Mouse (Mus musculus) embryo, embryonic 11 days (tissue): ENCODE results near the gene Peak1.
"Not testable (repeated sequence)": the region's sequence is repeated elsewhere in the genome, so short reads cannot be mapped to it uniquely, and the experiment has no call there.

Source experiments
- DNase-seq: peaks from one replicate; pipeline ENCODE4 v3.0.0-alpha.2; 2015

Peak1 gene

DNA sequence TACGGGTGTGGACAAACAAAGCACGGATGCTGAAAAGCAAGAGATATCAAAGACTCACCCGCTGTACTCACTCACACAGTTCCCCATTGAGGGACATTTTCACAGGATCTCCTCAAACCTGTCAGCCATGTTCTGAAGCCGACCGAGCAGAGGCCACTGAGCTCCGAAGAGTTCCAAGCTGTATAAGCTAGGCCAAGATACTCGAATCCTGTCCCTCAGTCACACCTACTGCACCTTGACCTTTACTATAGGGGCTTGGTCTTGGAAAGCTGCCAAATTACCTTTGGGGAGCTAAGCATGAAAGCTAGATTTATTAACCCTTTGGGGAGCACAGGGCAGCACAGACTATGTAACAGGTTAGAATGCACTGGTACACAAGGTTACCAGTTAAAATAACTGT is 174.0 kb downstream of the Peak1 start:
- DNase-seq, result no peak

DNA sequence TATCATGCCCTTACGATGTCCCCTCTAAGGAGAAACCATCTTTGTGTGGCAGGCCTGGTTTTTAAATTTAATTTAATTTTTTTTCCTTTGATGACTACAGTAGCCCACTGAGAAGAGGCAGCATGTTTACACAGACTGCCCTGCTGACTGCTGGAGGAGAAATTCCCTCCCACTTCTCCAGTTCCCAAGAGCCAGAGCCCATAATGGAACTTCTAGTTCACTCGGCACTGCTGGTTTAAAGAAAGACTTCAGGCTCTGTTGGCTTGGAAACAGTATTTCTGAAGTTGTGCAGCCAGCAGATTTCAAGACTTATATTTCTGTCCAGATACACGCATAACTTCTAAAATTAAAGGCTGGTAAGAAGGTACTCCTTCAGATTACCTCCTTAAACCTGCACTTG is 175.2 kb downstream of the Peak1 start:
- no peak for DNase-seq

DNA sequence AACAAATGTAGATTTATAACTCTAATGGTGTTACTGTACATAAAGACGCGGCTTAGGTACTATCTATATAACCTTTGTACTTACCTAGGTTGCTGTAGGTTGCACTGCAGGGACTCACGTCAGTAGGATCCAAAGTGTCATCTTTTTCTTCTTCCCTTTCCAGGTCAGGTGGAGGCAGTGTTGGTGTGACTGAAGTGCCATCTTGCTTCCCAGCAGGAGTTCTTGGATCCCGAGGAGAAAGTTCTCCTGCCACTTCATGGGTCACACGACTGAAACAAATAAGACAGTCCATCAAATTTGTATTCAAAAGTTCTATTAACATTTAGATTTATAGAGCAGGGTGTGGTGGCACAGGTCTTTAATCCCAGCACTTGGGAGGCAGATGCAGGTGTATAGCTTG is 176.8 kb downstream of the Peak1 start:
- DNase-seq, result no peak

DNA sequence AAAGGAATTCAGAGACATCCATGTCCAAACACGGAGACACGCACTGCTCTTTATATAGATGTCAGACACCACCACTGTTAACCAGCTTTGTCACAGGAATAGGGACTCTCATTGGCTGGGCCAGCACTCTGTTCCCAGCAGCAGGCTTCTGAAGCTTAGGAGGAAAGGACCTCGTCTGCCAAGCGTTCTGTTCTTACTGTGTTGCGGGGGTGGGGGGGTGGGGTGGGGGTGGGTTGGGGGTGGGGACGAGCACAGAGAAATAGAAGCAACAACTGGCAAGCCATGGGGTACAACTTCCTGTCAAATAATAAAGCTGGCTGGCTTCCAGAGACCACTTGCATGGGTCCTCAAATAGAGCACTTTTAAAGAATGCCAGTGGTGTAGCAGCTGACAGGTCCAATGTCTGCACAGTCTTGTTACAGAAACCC is 182.0 kb downstream of the Peak1 start:
- DNase-seq, result no peak

DNA sequence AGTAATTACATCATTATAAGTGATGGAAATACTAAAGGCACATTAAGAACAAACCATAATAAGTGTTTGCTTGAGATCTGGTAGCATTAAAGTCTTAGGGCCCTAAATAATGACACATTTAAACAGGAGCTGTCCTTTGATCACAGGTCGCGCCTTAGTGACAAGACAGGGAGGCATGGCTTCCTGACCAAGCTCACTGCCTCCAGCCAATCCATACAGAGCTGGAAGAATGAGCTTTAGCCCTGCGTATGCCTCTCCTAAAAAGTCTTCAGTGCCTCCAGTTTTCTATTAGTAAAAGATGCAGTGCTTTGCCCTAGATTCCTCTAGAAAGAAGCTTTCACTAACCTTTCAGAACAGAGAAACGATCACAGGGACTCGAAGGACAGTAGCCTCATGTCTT is 182.6 kb downstream of the Peak1 start:
- no peak for DNase-seq

DNA sequence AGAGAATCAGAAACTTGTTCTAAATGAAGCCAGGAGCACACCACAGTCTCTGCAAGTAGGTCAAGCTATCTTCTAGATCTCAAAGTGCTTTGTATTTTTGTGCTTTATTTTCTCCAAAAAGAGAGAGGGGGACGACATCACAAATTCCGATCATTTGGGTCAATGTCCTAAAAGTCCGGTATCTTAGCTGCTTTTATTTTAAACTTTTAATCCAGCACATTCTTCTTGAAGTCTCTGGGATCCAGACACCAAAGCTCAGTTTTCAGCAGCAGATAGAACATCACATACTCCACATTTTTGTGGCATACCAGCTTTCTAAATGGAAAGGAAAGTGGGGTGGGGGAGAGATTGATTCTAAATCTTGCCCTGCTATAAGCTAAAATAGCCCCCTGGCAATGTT is 183.3 kb downstream of the Peak1 start:
- DNase-seq, result no peak

DNA sequence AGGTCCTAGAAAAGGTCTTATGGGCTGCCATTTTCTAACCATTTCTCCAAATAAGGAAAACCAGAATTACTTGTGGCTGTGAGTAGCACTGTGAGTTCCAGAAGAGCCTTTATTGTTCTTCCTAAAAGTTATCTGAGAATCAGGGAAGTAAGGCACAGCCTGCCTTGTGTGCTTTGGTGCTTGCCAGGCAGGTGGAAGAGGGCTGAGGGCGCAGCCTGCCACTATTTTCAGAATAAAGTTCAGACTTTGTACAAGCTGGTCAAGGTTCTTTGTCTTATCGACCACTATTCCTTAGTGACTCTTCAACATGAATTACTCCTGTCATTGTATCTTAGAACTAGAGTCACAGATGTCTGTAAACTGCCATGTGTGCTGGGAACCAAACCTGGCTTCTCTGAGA is 184.6 kb downstream of the Peak1 start:
- no peak for DNase-seq

DNA sequence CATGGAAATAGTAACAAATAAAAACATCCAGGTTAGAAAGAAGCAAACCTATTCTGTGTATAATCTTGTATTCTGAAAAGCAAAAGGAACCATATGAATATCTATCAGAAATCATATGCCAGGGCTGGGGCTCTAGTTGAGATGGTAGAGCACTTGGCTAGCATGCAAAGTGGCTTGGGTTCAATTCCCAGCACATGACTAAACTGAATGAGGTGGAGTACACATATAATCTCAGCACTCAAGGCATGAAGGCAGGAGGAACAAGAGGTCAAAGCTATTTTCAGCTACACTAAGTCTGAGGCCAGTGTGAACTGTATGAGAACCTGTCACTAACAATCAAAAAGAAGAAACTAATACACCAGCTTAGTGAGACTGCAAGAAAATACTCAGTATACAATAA is 187.0 kb downstream of the Peak1 start:
- DNase-seq, result no peak

DNA sequence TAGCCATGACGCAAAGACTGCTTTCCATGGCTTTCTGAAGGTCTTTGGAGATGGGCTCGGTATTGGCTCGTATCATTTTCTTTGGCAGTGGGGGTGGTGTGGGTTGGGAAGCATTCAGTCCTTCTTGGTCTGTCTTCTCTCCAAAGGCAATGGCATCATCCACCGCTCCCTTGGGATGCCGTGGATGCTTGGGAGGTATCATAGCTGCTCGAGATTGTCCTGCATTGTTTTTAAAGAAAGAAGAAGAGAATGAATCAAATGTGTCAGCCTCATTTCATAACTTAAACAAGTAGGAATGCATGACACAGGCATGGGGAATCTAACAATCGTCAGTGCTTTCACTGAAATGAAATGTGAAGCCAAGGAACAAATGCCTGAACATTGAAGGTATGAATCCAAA is 190.2 kb downstream of the Peak1 start:
- no peak for DNase-seq

DNA sequence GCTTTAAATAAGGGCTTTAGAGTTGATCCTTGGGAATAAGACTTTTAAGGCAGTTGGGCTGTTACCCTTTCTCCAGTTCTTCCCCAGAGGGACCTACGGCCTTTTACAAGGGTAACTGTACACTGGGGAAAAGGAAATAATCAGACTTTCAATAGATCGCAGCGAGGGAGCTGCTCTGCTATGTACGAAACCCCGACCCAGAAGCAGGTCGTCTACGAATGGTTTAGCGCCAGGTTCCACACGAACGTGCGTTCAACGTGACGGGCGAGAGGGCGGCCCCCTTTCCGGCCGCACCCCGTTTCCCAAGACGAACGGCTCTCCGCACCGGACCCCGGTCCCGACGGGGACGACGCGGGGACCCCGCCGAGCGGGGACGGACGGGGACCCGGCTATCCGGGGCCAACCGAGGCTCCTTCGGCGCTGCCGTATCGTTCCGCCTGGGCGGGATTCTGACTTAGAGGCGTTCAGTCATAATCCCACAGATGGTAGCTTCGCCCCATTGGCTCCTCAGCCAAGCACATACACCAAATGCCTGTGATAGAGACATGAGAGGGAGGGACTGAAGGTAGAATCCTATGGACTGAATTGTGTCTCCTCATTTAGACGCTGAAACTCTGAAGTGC is 194.3 kb downstream of the Peak1 start:
- DNase-seq, result not testable (repeated sequence)

DNA sequence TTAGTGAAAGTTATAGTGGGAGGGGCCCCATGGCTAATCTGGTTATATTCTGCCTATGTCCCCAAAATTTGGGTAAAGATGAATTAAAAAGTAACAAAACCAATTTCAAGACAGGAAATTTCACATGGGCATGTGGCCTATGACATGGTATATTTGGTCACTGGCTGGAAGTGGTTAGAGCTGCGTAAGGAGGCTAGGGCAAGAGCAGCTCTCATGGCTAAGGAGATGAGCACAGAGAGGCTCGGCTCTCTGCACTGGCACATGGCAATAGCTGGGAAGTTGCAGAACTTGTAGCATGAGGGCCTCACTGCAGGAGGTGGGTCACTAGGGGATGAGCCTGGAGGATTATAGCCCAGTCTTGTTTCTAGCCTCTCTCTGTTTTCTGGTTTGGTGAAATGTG is 199.0 kb downstream of the Peak1 start:
- DNase-seq, result no peak

DNA sequence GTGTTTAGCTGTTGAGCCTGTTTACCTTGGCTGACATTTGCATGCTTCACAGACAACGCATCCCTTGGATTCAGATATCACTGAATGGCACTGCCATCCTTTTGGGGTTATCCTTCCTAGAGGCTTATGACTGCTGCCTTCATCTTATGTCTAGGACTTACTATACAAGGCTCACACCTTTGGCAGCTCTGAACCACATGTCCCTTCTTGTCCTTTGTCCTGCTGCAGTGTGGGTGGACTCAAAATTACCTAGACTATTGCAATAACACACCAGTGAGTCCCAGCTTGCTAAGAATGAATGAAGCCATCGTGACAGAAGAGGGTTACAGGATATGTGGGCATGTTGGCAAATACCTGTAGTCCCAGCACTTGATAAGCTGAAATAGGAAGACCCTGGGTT is 199.8 kb downstream of the Peak1 start:
- DNase-seq, result no peak

DNA sequence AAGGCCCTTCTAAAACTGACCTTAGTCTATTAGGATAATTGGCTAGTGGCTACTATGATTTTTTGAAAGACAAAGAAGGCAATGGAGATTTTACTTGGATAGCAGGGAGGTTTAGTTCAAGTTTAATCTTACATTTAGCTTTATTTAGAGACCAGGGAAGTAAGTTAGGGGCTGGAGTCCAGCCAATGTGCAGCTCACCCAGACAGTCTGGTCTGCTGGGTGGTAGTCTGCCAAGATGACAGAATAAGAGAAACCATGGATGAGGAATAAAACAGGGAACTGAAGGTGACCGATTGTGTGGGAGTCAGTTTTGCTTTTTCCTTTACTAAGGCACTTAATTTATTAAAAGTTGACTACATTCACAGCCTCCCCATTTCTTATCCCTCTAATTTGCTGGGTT is 200.5 kb downstream of the Peak1 start:
- no peak for DNase-seq

DNA sequence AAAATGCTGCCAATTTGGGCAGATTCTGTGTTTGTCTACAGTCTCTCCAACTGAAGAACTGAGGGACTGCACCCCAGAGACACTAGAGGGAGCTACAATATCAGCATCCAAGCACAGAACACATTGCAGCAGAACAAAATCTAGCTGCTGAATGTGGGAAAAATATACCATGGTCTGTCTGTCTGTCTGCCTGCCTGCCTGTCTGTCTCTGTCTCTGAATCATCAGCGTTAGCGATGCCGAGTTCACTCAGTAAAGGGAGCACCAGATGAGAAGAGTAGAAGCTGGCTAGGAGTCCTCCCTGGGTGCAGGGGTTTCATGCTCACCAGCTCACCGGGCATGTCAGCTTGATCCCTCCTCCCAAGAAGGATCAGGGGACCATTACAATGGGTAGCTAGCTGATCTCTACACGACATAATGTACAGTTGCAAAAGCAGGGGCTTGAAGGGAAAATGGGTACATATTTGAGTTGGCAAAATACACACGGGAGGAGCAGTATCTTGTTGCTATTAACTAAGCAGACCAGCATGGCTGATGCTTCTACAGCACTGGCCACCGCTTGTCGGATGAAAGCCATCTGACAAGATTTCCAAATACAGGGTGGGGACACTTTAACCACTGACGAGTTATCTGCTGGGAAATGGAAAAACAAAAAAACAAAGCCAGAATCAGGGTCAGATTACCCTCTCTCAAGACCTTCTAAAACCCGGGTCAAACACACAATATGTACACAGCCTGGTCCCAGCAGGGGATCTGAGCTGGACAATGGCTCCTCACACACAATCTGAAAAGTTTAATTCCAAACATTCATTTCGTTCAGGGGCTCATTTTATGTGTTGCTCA is 204.2 kb downstream of the Peak1 start:
- DNase-seq, result peak; percentile 74

DNA sequence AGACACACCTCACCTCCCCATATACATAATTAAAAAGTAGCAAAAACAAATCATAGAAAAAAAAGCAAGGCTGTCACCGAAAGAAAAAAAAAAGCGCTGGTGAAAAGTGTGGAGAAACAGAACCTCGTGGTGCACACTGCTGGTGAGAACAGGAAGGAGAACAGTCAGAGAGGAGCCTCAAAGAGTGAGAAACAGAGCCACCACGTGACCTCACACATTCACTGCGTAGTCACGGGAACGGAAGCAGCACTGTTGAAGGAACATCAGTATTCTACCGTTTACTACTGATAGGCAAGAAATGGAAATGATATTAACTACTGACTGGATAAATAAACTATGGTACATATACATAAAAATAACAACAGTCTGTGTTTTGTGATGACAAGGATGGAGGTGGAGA is 209.1 kb downstream of the Peak1 start:
- DNase-seq, result no peak

DNA sequence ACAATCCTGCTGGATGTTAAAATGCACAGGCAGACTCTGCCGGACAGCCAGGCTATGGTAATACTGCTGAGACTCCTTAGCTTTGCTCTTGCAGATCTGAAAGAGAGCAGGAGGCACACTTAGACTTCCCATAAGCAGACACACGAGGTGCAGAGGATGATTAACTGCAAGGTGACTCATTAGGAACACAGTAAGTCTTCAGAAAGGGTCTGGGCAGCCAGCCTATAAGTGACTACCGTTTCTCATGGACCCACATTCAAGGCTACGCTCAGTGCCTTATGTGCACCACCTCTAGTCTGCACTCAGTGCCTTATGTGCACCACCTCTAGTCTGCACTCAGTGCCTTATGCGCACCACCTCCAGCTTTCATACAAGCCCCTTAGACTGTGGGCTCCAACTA is 210.4 kb downstream of the Peak1 start:
- no peak for DNase-seq

DNA sequence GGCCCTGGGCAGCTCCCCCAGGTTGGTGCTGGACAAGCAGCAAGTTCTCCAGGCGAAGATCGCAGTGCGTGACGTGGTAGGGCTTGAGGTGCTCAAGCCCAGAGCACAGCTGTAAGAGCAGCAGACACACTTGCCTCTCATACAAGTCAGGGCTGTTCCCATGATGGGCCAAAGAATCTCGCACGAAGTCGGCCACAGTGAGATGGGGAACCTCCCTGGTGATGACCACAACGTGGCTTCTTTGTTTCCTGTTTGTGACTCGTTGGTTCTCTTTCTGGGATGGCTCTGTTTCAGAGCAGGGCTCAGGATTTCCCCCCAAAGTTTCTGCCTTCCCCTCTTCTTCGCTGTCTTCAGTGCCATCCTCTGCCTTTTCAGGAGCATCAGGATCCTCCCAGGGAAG is 210.8 kb downstream of the Peak1 start:
- DNase-seq, result no peak

DNA sequence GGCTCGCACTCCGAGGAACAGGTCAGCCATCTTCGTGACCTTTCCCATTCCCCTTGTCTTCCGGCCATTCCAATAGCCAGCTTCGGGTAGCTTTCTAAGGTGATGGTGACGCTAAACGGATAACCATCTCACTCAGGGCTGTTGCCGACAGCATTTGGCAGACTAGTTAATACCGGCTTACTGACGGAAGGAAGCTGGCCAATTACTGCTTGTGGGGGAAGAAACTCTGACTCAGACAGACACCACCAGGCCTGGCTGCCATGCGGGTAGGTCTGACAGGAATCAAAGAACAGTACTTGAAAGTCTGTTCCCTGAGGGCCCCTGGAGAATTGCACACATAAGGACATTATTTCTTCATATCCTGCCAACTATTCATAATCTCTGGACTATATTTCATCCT is 212.5 kb downstream of the Peak1 start:
- no peak for DNase-seq

DNA sequence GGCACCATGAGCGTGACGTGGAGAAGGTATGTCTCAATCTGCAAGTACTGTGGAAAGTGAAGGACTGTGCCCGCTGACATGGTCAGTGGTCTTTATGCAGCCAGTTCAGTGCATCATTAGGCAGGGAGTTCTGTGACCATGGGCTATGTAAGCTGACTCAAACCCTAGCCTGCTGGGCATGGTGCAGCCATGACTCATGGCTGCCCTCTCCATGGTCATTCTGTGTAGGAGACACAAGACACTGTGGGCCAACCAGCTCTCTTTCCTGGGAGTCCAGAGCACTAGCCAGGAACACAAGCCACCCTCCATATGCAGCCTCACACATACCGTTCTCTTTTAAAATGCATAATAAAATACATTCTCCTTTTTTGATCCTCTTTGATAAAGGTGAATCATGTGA is 213.6 kb downstream of the Peak1 start:
- no peak for DNase-seq

DNA sequence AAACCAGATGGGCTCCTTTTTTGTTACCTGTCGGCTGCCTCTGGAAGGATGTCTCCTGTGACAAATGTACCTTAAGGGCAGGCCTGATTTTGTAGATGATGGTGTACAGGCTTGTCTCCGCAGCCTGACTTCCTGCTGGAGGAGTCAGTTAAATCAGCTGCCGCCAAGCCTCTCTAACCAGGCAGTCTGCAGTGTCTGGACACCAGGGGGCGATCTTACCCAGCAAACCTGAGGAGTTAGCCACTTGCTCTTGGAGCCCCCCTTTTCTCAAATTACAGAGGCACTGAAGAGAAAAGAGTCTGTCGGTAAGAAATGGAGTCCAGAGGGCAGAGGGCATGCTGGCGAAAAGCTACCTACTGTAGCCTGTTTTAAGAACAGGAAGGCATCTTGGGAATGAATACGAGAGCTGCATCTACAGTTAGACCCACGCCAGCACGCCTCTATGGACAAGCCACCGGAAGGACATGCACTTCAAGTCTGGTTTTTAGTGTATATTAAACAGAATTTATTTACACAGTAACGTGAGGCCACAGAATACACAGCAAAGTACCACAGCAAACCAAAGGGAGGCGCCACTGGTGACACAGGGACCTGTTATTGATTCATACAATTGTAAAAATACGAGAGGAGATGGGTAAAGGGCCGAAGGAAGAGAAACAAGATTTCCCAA is 217.1 kb downstream of the Peak1 start:
- DNase-seq, result peak; percentile 91

DNA sequence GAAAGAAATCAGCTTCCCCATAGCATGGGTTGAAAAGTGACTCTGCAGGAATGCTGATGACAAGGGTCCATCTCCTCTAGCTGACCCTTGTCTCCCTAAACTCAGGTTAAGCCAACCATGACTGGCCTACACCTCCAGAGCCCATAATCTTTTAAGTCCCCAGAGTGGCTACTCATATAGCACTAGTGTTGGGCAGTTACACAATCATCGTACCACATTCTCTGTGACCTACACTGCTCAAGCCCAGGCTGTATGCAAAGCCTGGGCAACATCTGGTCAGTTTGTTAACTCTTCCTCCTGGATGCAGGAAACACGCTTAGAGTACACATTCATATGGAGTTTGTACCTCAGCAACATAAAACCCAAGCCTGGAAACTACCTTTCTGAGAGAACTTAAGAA is 217.7 kb downstream of the Peak1 start:
- DNase-seq, result no peak

DNA sequence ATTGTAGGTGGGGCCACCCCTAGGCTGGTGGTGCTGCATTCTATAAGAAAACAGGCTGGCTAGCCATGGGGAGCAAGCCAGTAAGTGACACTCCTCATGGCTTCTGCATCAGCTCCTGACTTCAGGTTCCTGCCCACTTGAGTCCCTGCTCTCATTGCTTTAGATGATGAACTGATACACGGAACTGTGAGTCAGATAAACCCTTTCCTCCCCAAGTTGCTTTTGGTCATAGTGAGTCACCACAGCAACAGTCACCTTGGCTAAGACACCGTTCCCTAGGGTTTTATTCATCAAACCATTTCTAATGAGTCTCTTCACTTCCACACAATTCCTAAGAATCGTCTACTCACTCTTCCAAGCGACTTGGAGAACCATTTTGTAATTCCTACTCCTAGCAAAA is 220.9 kb downstream of the Peak1 start:
- no peak for DNase-seq

DNA sequence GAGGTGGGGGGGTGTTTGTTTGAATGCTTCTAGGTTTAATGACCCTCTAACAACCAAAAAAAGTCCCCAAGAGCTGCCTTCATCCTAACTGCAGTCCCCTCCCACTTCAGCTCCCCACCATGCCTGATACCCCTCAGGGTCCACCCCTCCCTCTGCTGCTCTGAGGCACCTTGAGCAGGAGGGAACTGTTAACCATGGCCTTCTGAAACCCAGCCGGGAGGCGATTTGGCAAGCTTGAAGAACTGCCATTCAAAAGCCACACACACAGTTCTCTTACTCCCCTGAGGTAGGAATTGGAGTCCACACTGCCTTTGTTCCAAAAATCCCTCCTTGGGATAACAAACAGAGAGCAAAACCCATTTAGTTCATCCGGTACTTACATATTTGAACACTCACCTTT is 222.7 kb downstream of the Peak1 start:
- no peak for DNase-seq
